Mouse (Mus musculus): Measurements from ENCODE around the gene Galntl6. TPM values are rescaled to one million over a fixed set of nuclear protein-coding genes. Genes with fewer than 3 reads are reported as not detected.

The Galntl6 gene
- polyA plus RNA-seq, 1 experiment from 2014 or later, result 0.21 TPM

- no peaks in the 10 kb centered on the region for H3K4me1 ChIP-seq (ENCODE audit: control insufficient read depth, insufficient read depth, low read length)
- H3K36me3 ChIP-seq (ENCODE audit: control insufficient read depth, insufficient read depth, low read length), result no peaks in the 10 kb centered on the region
- H3K27me3 ChIP-seq (ENCODE audit: control insufficient read depth, insufficient read depth, low read length), result no peaks in the 10 kb centered on the region
- ATAC-seq (replicated peaks; ENCODE audit: insufficient number of reproducible peaks, low FRiP score, low TSS enrichment), result no peak
- no peak overlapping the region for H3K4me2 ChIP-seq
- no peak overlapping the region for H3K9ac ChIP-seq (ENCODE audit: low read depth, low read length)
- no peaks in the 10 kb centered on the region for H3K9me3 ChIP-seq (replicated peaks; ENCODE audit: control insufficient read depth, low read length)
- no peak overlapping the region for H3K4me3 ChIP-seq (ENCODE audit: low read depth, low read length)
- no peak overlapping the region for H3K27ac ChIP-seq (ENCODE audit: low read depth, low read length)
- WGBS (ENCODE audit: insufficient replicate concordance), result 78% methylated on average over 2 of the region's 2 CpGs
These were observed 599.0 kb downstream of the Galntl6 start for GRCm38 (mm10) chr8:58313482-58313881.

GRCm38 (mm10) chr8:58291487-58291886, 621.0 kb downstream of the Galntl6 start:
- Histone ChIP-seq H3K4me3 (ENCODE audit: low read depth, low read length) (no peak overlapping the region), H3K4me2 (no peak overlapping the region), H3K36me3 (ENCODE audit: control insufficient read depth, insufficient read depth, low read length) (no peaks in the 10 kb centered on the region), H3K27ac (ENCODE audit: low read depth, low read length) (no peak overlapping the region), H3K9ac (ENCODE audit: low read depth, low read length) (no peak overlapping the region), H3K27me3 (ENCODE audit: control insufficient read depth, insufficient read depth, low read length) (no peaks in the 10 kb centered on the region), H3K9me3 (replicated peaks; ENCODE audit: control insufficient read depth, low read length) (no peaks in the 10 kb centered on the region), H3K4me1 (ENCODE audit: control insufficient read depth, insufficient read depth, low read length) (no peaks in the 10 kb centered on the region)
- ATAC-seq (replicated peaks; ENCODE audit: insufficient number of reproducible peaks, low FRiP score, low TSS enrichment), result no peak
- WGBS (ENCODE audit: insufficient replicate concordance), result 78% methylated on average over 4 of the region's 4 CpGs

DNA sequence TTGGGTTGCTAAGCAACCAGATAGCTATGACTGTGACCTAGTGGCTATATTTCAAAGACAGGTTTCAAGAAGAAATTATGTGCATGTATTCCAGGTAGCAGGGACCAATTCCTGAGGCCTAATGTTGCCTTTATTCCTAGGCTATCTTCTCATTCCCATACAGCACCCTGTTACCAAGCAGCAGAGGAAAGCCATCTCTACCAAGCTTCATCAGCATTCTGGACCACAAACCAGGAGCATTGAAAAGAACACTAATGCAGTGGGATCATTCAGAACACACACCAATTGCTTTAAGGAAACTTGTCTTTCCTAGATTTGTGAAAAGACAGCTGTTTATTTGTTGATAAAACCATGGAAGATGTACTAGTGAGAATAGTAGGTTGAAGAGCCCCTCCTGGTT, 622.4 kb downstream of the Galntl6 start:
- Histone ChIP-seq H3K4me2 (no peak overlapping the region), H3K27ac (ENCODE audit: low read depth, low read length) (no peak overlapping the region), H3K9me3 (replicated peaks; ENCODE audit: control insufficient read depth, low read length) (no peaks in the 10 kb centered on the region), H3K4me3 (ENCODE audit: low read depth, low read length) (no peak overlapping the region), H3K36me3 (ENCODE audit: control insufficient read depth, insufficient read depth, low read length) (no peaks in the 10 kb centered on the region), H3K27me3 (ENCODE audit: control insufficient read depth, insufficient read depth, low read length) (no peaks in the 10 kb centered on the region), H3K9ac (ENCODE audit: low read depth, low read length) (no peak overlapping the region), H3K4me1 (ENCODE audit: control insufficient read depth, insufficient read depth, low read length) (no peaks in the 10 kb centered on the region)
- no peak for ATAC-seq (replicated peaks; ENCODE audit: insufficient number of reproducible peaks, low FRiP score, low TSS enrichment)

DNA sequence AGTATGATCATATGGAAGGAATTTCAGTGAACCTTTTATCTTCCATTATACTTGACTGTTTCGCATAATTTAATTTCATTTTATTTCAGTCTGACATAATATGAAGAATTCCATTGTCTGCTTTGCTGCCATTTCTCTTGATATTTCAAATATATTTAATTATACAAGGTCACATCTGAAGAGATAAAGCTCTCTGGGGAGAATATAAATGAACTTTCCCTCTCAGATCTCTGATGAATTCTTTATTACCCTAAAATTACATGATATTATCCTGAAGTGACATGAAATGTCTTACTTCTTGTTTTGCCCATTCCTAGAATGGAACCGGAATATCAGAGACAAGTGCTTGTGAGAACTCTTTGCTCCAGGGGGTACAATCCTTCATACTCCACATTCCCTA, 647.0 kb downstream of the Galntl6 start:
- H3K27ac ChIP-seq (ENCODE audit: low read depth, low read length), result no peak overlapping the region
- ATAC-seq (replicated peaks; ENCODE audit: insufficient number of reproducible peaks, low FRiP score, low TSS enrichment), result no peak

GRCm38 (mm10) chr8:58258577-58259315, 653.7 kb downstream of the Galntl6 start:
- 75% methylated on average over 2 of the region's 2 CpGs for WGBS (ENCODE audit: insufficient replicate concordance)
- Histone ChIP-seq H3K4me2 (no peak overlapping the region), H3K4me1 (ENCODE audit: control insufficient read depth, insufficient read depth, low read length) (no peaks in the 10 kb centered on the region), H3K27ac (ENCODE audit: low read depth, low read length) (no peak overlapping the region), H3K9ac (ENCODE audit: low read depth, low read length) (no peak overlapping the region), H3K36me3 (ENCODE audit: control insufficient read depth, insufficient read depth, low read length) (no peaks in the 10 kb centered on the region), H3K4me3 (ENCODE audit: low read depth, low read length) (no peak overlapping the region), H3K27me3 (ENCODE audit: control insufficient read depth, insufficient read depth, low read length) (no peaks in the 10 kb centered on the region), H3K9me3 (replicated peaks; ENCODE audit: control insufficient read depth, low read length) (no peaks in the 10 kb centered on the region)
- ATAC-seq (replicated peaks; ENCODE audit: insufficient number of reproducible peaks, low FRiP score, low TSS enrichment), result no peak

More for the DNA sequence above, 647.0 kb downstream of the Galntl6 start:
- Histone ChIP-seq H3K9ac (ENCODE audit: low read depth, low read length) (no peak overlapping the region), H3K27me3 (ENCODE audit: control insufficient read depth, insufficient read depth, low read length) (no peaks in the 10 kb centered on the region), H3K4me2 (no peak overlapping the region), H3K9me3 (replicated peaks; ENCODE audit: control insufficient read depth, low read length) (no peaks in the 10 kb centered on the region), H3K4me3 (ENCODE audit: low read depth, low read length) (no peak overlapping the region), H3K4me1 (ENCODE audit: control insufficient read depth, insufficient read depth, low read length) (no peaks in the 10 kb centered on the region), H3K36me3 (ENCODE audit: control insufficient read depth, insufficient read depth, low read length) (no peaks in the 10 kb centered on the region)
- 69% methylated on average over 2 of the region's 2 CpGs for WGBS (ENCODE audit: insufficient replicate concordance)

GRCm38 (mm10) chr8:58253620-58254019, 658.8 kb downstream of the Galntl6 start:
- Histone ChIP-seq H3K9ac (ENCODE audit: low read depth, low read length) (no peak overlapping the region), H3K27me3 (ENCODE audit: control insufficient read depth, insufficient read depth, low read length) (no peaks in the 10 kb centered on the region), H3K4me3 (ENCODE audit: low read depth, low read length) (no peak overlapping the region), H3K27ac (ENCODE audit: low read depth, low read length) (no peak overlapping the region), H3K4me2 (no peak overlapping the region), H3K4me1 (ENCODE audit: control insufficient read depth, insufficient read depth, low read length) (no peaks in the 10 kb centered on the region), H3K9me3 (replicated peaks; ENCODE audit: control insufficient read depth, low read length) (no peaks in the 10 kb centered on the region), H3K36me3 (ENCODE audit: control insufficient read depth, insufficient read depth, low read length) (no peaks in the 10 kb centered on the region)
- 83% methylated on average over 1 of the region's 1 CpGs for WGBS (ENCODE audit: insufficient replicate concordance)
- ATAC-seq (replicated peaks; ENCODE audit: insufficient number of reproducible peaks, low FRiP score, low TSS enrichment), result no peak

- 80% methylated on average over 3 of the region's 3 CpGs for WGBS (ENCODE audit: insufficient replicate concordance)
- Histone ChIP-seq H3K36me3 (ENCODE audit: control insufficient read depth, insufficient read depth, low read length) (no peaks in the 10 kb centered on the region), H3K9ac (ENCODE audit: low read depth, low read length) (no peak overlapping the region), H3K27ac (ENCODE audit: low read depth, low read length) (no peak overlapping the region), H3K27me3 (ENCODE audit: control insufficient read depth, insufficient read depth, low read length) (no peaks in the 10 kb centered on the region), H3K4me1 (ENCODE audit: control insufficient read depth, insufficient read depth, low read length) (no peaks in the 10 kb centered on the region), H3K4me2 (no peak overlapping the region), H3K4me3 (ENCODE audit: low read depth, low read length) (no peak overlapping the region), H3K9me3 (replicated peaks; ENCODE audit: control insufficient read depth, low read length) (no peaks in the 10 kb centered on the region)
- no peak for ATAC-seq (replicated peaks; ENCODE audit: insufficient number of reproducible peaks, low FRiP score, low TSS enrichment)
These were observed 667.6 kb downstream of the Galntl6 start for GRCm38 (mm10) chr8:58244830-58245229.

DNA sequence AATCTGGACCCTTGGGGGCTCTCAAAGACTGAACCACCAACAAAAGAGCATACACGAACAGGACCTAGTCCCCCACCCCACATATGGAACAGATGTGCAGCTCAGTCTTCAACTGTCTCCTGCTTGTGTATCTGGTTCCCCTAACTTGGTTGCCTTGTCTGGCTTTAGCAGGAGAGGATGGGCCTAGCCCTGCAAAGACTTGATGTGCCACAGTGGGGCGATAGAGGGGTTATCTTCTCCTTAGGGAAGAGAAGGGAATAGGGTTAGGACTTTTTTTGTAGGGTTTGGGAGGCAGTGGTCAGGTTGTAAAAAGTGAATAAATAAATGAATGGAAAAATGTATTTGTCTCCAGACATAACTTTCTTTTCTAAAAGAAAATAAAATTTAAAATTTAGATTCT, 678.2 kb downstream of the Galntl6 start:
- no peaks in the 10 kb centered on the region for H3K9me3 ChIP-seq (replicated peaks; ENCODE audit: control insufficient read depth, low read length)

GRCm38 (mm10) chr8:58228725-58229124, 683.7 kb downstream of the Galntl6 start:
- no peaks in the 10 kb centered on the region for H3K9me3 ChIP-seq (replicated peaks; ENCODE audit: control insufficient read depth, low read length)
- no peak overlapping the region for H3K4me3 ChIP-seq (ENCODE audit: low read depth, low read length)
- H3K9ac ChIP-seq (ENCODE audit: low read depth, low read length), result no peak overlapping the region
- H3K27ac ChIP-seq (ENCODE audit: low read depth, low read length), result no peak overlapping the region
- no peaks in the 10 kb centered on the region for H3K4me1 ChIP-seq (ENCODE audit: control insufficient read depth, insufficient read depth, low read length)
- no peak overlapping the region for H3K4me2 ChIP-seq
- no peaks in the 10 kb centered on the region for H3K36me3 ChIP-seq (ENCODE audit: control insufficient read depth, insufficient read depth, low read length)
- 80% methylated on average over 1 of the region's 1 CpGs for WGBS (ENCODE audit: insufficient replicate concordance)
- no peak for ATAC-seq (replicated peaks; ENCODE audit: insufficient number of reproducible peaks, low FRiP score, low TSS enrichment)
- no peaks in the 10 kb centered on the region for H3K27me3 ChIP-seq (ENCODE audit: control insufficient read depth, insufficient read depth, low read length)

More for the DNA sequence above, 678.2 kb downstream of the Galntl6 start:
- Histone ChIP-seq H3K4me3 (ENCODE audit: low read depth, low read length) (no peak overlapping the region), H3K27me3 (ENCODE audit: control insufficient read depth, insufficient read depth, low read length) (no peaks in the 10 kb centered on the region), H3K9ac (ENCODE audit: low read depth, low read length) (no peak overlapping the region), H3K4me1 (ENCODE audit: control insufficient read depth, insufficient read depth, low read length) (no peaks in the 10 kb centered on the region), H3K36me3 (ENCODE audit: control insufficient read depth, insufficient read depth, low read length) (no peaks in the 10 kb centered on the region), H3K4me2 (no peak overlapping the region), H3K27ac (ENCODE audit: low read depth, low read length) (no peak overlapping the region)
- 27% methylated on average over 2 of the region's 2 CpGs for WGBS (ENCODE audit: insufficient replicate concordance)
- ATAC-seq (replicated peaks; ENCODE audit: insufficient number of reproducible peaks, low FRiP score, low TSS enrichment), result no peak

Data from heart, embryonic 11.5 days (tissue).